Mouse (Mus musculus): ENCODE results near the gene Myl12a. TPM values are rescaled to one million over a fixed set of nuclear protein-coding genes. Genes with fewer than 3 reads are reported as not detected.

Myl12a gene
- total and polyA plus RNA-seq, 3 experiments = 617 to 1,002 (median 822) TPM

GRCm38 (mm10) chr17:70994671-70995070 is 8.0 kb downstream of the Myl12a start:
- peaks cover 9% of the 10 kb centered on the region for H3K79me2 ChIP-seq (replicated peaks; ENCODE audit: control insufficient read depth, insufficient read depth, low read length)
- H3K4me3 ChIP-seq = 0 out of 2 replicates have a peak overlapping the region, but pooled peaks have one; percentile 1
- no peak for DNase-seq
- H3K9ac ChIP-seq (ENCODE audit: low read depth, low read length) = peak overlapping the region; percentile 22; the same call in 1 of the 2 replicates
- WGBS = 50% methylated on average over 6 of the region's 6 CpGs
- TF ChIP-seq POLR2A (IDR thresholded peaks at IDR 0.05; ENCODE audit: insufficient read depth, low read depth, low read length) = no peak
- no peaks in the 10 kb centered on the region for H3K27me3 ChIP-seq (ENCODE audit: control insufficient read depth, insufficient read depth, low read length)
- peak overlapping the region; percentile 100 for H3K27ac ChIP-seq
- H3K4me1 ChIP-seq (ENCODE audit: control insufficient read depth, insufficient read depth, low read length) = peaks cover 21% of the 10 kb centered on the region
- peaks cover 51% of the 10 kb centered on the region for H3K36me3 ChIP-seq (ENCODE audit: control insufficient read depth, insufficient read depth, low read length)
- intact Hi-C loops (cut with DNase I) = loop anchor here (5.0 kb wide), 1 partner anchor 147 kb away; no protein-coding TSS in a partner anchor

- WGBS = 0% methylated on average over 3 of the region's 3 CpGs
- DNase-seq = no peak
- H3K36me3 ChIP-seq (ENCODE audit: control insufficient read depth, insufficient read depth, low read length) = peaks cover 45% of the 10 kb centered on the region
- intact Hi-C loops (cut with DNase I) = loop anchor here (5.0 kb wide), 1 partner anchor 146 kb away; no protein-coding TSS in a partner anchor
- no peak overlapping the region for H3K9ac ChIP-seq (ENCODE audit: low read depth, low read length)
- peaks cover 23% of the 10 kb centered on the region for H3K4me1 ChIP-seq (ENCODE audit: control insufficient read depth, insufficient read depth, low read length)
- TF ChIP-seq CTCF (IDR thresholded peaks at IDR 0.05) (no peak), EP300 (IDR thresholded peaks at IDR 0.05; ENCODE audit: insufficient read depth, low read depth, low read length) (no peak), POLR2A (IDR thresholded peaks at IDR 0.05; ENCODE audit: insufficient read depth, low read depth, low read length) (no peak)
- H3K27me3 ChIP-seq (ENCODE audit: control insufficient read depth, insufficient read depth, low read length) = no peaks in the 10 kb centered on the region
- H3K79me2 ChIP-seq (replicated peaks; ENCODE audit: control insufficient read depth, insufficient read depth, low read length) = peaks cover 9% of the 10 kb centered on the region
- peak overlapping the region; percentile 38 for H3K4me3 ChIP-seq
- peak overlapping the region; percentile 100 for H3K27ac ChIP-seq
Observed at GRCm38 (mm10) chr17:70993385-70993807, 9.3 kb downstream of the Myl12a start.

- no peak for DNase-seq
- Histone ChIP-seq H3K27ac (peak overlapping the region; percentile 100), H3K4me1 (ENCODE audit: control insufficient read depth, insufficient read depth, low read length) (peaks cover 22% of the 10 kb centered on the region), H3K27me3 (ENCODE audit: control insufficient read depth, insufficient read depth, low read length) (no peaks in the 10 kb centered on the region), H3K4me3 (no peak overlapping the region), H3K36me3 (ENCODE audit: control insufficient read depth, insufficient read depth, low read length) (peaks cover 50% of the 10 kb centered on the region), H3K9ac (ENCODE audit: low read depth, low read length) (no peak overlapping the region), H3K79me2 (replicated peaks; ENCODE audit: control insufficient read depth, insufficient read depth, low read length) (peaks cover 10% of the 10 kb centered on the region)
- 65% methylated on average over 9 of the region's 9 CpGs for WGBS
- intact Hi-C loops (cut with DNase I) = loop anchor here (5.0 kb wide), 1 partner anchor 145 kb away; no protein-coding TSS in a partner anchor
- TF ChIP-seq POLR2A (IDR thresholded peaks at IDR 0.05; ENCODE audit: insufficient read depth, low read depth, low read length) (no peak), CTCF (IDR thresholded peaks at IDR 0.05) (no peak), EP300 (IDR thresholded peaks at IDR 0.05; ENCODE audit: insufficient read depth, low read depth, low read length) (no peak)
Observed at GRCm38 (mm10) chr17:70992662-70993061, 10.0 kb downstream of the Myl12a start.

GRCm38 (mm10) chr17:70991706-70992625 is 10.7 kb downstream of the Myl12a start:
- intact Hi-C loops (cut with DNase I) = loop anchor here (5.0 kb wide), 1 partner anchor 145 kb away; no protein-coding TSS in a partner anchor
- H3K9ac ChIP-seq (ENCODE audit: low read depth, low read length) = no peak overlapping the region; the same call in 1 of the 2 replicates
- peak overlapping the region; percentile 65; the same call in 1 of the 2 replicates for H3K4me3 ChIP-seq
- H3K27me3 ChIP-seq (ENCODE audit: control insufficient read depth, insufficient read depth, low read length) = no peaks in the 10 kb centered on the region
- no peak for DNase-seq
- peaks cover 50% of the 10 kb centered on the region for H3K36me3 ChIP-seq (ENCODE audit: control insufficient read depth, insufficient read depth, low read length)
- H3K4me1 ChIP-seq (ENCODE audit: control insufficient read depth, insufficient read depth, low read length) = peaks cover 22% of the 10 kb centered on the region
- H3K79me2 ChIP-seq (replicated peaks; ENCODE audit: control insufficient read depth, insufficient read depth, low read length) = peaks cover 9% of the 10 kb centered on the region
- TF ChIP-seq POLR2A (IDR thresholded peaks at IDR 0.05; ENCODE audit: insufficient read depth, low read depth, low read length) (no peak), CTCF (IDR thresholded peaks at IDR 0.05) (peak; percentile 56), EP300 (IDR thresholded peaks at IDR 0.05; ENCODE audit: insufficient read depth, low read depth, low read length) (no peak)
- 76% methylated on average over 16 of the region's 16 CpGs for WGBS
- H3K27ac ChIP-seq = peak overlapping the region; percentile 100

GRCm38 (mm10) chr17:70990403-70991303 is 12.0 kb downstream of the Myl12a start:
- Histone ChIP-seq H3K27me3 (ENCODE audit: control insufficient read depth, insufficient read depth, low read length) (no peaks in the 10 kb centered on the region), H3K36me3 (ENCODE audit: control insufficient read depth, insufficient read depth, low read length) (peaks cover 50% of the 10 kb centered on the region), H3K9ac (ENCODE audit: low read depth, low read length) (peak overlapping the region; percentile 96), H3K27ac (peak overlapping the region; percentile 98), H3K79me2 (replicated peaks; ENCODE audit: control insufficient read depth, insufficient read depth, low read length) (peaks cover 7% of the 10 kb centered on the region), H3K4me3 (peak overlapping the region; percentile 65), H3K4me1 (ENCODE audit: control insufficient read depth, insufficient read depth, low read length) (peaks cover 19% of the 10 kb centered on the region)
- TF ChIP-seq CTCF (IDR thresholded peaks at IDR 0.05) (no peak), POLR2A (IDR thresholded peaks at IDR 0.05; ENCODE audit: insufficient read depth, low read depth, low read length) (peak; percentile 83), EP300 (IDR thresholded peaks at IDR 0.05; ENCODE audit: insufficient read depth, low read depth, low read length) (0 out of 2 replicates have a peak, but pooled peaks have one; percentile 8)
- DNase-seq = peak; percentile 91 to 93
- intact Hi-C loops (cut with DNase I) = loop anchor here (5.0 kb wide), 1 partner anchor 143 kb away; no protein-coding TSS in a partner anchor
- 6% methylated on average over 70 of the region's 70 CpGs for WGBS

All from heart, adult 2 months (tissue).